Comparison of ENCODE assay signal across 30 mouse cellular contexts in the genomic region with DNA sequence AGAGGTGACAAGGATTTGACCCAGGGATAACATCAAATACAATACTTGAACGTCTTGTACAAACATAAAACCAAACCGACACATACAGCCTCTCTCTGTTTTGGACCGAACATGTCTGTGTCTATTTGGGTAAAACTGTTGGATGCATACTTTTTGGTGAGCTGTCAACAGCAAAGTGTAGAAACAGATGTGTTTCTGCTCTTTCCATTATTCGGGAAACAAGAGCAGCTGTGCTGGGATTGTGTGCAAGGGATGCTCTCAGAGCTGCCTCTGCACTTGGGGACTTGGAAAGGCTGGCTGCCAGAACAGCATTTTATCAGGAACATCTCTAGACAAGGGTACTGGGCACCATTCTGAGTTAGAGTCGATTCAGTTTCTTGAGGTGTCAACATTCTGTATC.
DNase-seq lines count a peak whose midpoint lies in the region; ATAC-seq lines count a peak whose summit lies in the region.
"Had no signal": no experiment of that assay in that cellular context is flagged by ENCODE, and none has a peak within 500 bp of the region (broad histone marks: within the 10 kb centered on the region; RNA-seq: fewer than 3 reads in every experiment).

No protein-coding gene starts in this region.

- H3K9me3 ChIP-seq in hindbrain, embryonic 14.5 days (ENCODE audit: control insufficient read depth, low read length): no peaks in the 10 kb centered on the region
- H3K9me3 ChIP-seq: heart, embryonic 10.5 days; heart, embryonic 15.5 days; liver, embryonic 15.5 days; lung, embryonic 15.5 days; midbrain, embryonic 12.5 days; neural tube, embryonic 15.5 days had no signal

- DNase-seq in embryo, embryonic 10 days (ENCODE audit: low spot score): peak; percentile 9
- no peak for DNase-seq in embryo, embryonic 10.5 days (ENCODE audit: low spot score)
- DNase-seq in gastrocnemius, postnatal 25 days: peak; percentile 8
- no peak for DNase-seq in gastrocnemius, postnatal 36 days
- peak; percentile 3 for DNase-seq in retina, postnatal 1 day
- DNase-seq in retina, embryonic 14.5 days (ENCODE audit: low spot score): no peak
- peak; percentile 11 for DNase-seq in mesoderm, embryonic 11.5 days (ENCODE audit: low read depth, low spot score)
- DNase-seq in hindbrain, embryonic 14.5 days (ENCODE audit: low spot score): no peak
- DNase-seq: adrenal gland, adult 8-10 months; cerebellum, adult 2 months; cerebellum, postnatal 25 days; heart, adult 11 months; kidney, adult 9 months; kidney, postnatal 25 days; lung, postnatal 36 days; right cerebral cortex, adult 18-20 months; right cerebral cortex, postnatal 4 days; thymus, adult 18-20 months; thymus, postnatal 25 days had no signal

- H3K36me3 ChIP-seq in hindbrain, embryonic 14.5 days (replicated peaks; ENCODE audit: control insufficient read depth, insufficient read depth): no peaks in the 10 kb centered on the region
- H3K36me3 ChIP-seq: heart, embryonic 10.5 days; heart, embryonic 15.5 days; liver, embryonic 15.5 days; lung, embryonic 15.5 days; midbrain, embryonic 12.5 days; neural tube, embryonic 15.5 days had no signal

- no peaks in the 10 kb centered on the region for H3K4me1 ChIP-seq in hindbrain, embryonic 14.5 days (replicated peaks; ENCODE audit: control insufficient read depth, insufficient read depth, low read length)
- H3K4me1 ChIP-seq: heart, embryonic 10.5 days; heart, embryonic 15.5 days; liver, embryonic 15.5 days; midbrain, embryonic 12.5 days; neural tube, embryonic 15.5 days had no signal

- intact Hi-C loops in gastrocnemius, postnatal 36 days (cut with DNase I): no loop called here

- H3K4me3 ChIP-seq in hindbrain, embryonic 14.5 days (replicated peaks; ENCODE audit: low read length): no peak overlapping the region
- H3K4me3 ChIP-seq: erythroblast, embryonic 14.5 days; heart, embryonic 10.5 days; heart, embryonic 15.5 days; liver, embryonic 15.5 days; lung, embryonic 15.5 days; midbrain, embryonic 12.5 days; neural tube, embryonic 15.5 days had no signal

- no peak overlapping the region for H3K4me2 ChIP-seq in hindbrain, embryonic 14.5 days (replicated peaks)
- H3K4me2 ChIP-seq: heart, embryonic 15.5 days; liver, embryonic 15.5 days; lung, embryonic 15.5 days; midbrain, embryonic 12.5 days; neural tube, embryonic 15.5 days had no signal

- H3K9ac ChIP-seq in hindbrain, embryonic 14.5 days: no peak overlapping the region
- H3K9ac ChIP-seq: heart, embryonic 15.5 days; liver, embryonic 15.5 days; lung, embryonic 15.5 days; midbrain, embryonic 12.5 days; neural tube, embryonic 15.5 days had no signal

- H3K27me3 ChIP-seq in hindbrain, embryonic 14.5 days (ENCODE audit: control insufficient read depth, insufficient read depth, low read length): no peaks in the 10 kb centered on the region
- H3K27me3 ChIP-seq: CH12.LX; heart, embryonic 15.5 days; liver, embryonic 15.5 days; lung, embryonic 15.5 days; midbrain, embryonic 12.5 days; neural tube, embryonic 15.5 days had no signal

- WGBS in hindbrain, embryonic 14.5 days: 52% methylated on average over 5 of the region's 5 CpGs

- H3K27ac ChIP-seq in hindbrain, embryonic 14.5 days: no peak overlapping the region
- H3K27ac ChIP-seq: heart, embryonic 10.5 days; heart, embryonic 15.5 days; liver, embryonic 15.5 days; lung, embryonic 15.5 days; midbrain, embryonic 12.5 days; neural tube, embryonic 15.5 days; stomach, postnatal 0 days had no signal

- no peak for ATAC-seq in hindbrain, embryonic 14.5 days (ENCODE audit: low FRiP score)
- ATAC-seq: activated CD4-positive, CD25-positive, alpha-beta regulatory T cell, adult 4 months; intestine, embryonic 16.5 days had no signal

Comparison
In these comparisons a context has a peak if more than half of its experiments do, and no peak if none do; other contexts are left out.
1. DNase-seq: peak in embryo, embryonic 10 days (single experiment), gastrocnemius, postnatal 25 days (single experiment), retina, postnatal 1 day (single experiment) and mesoderm, embryonic 11.5 days (single experiment); none in embryo, embryonic 10.5 days (single experiment), gastrocnemius, postnatal 36 days (0 of 2), retina, embryonic 14.5 days (single experiment) and hindbrain, embryonic 14.5 days (single experiment).